Mouse (Mus musculus) G1E (cell line): Measurements from ENCODE around the gene Slc44a5.

Source experiments
- CTCF ChIP-seq: IDR thresholded peaks from 2 replicates; pipeline ENCODE4 v1.5.1; 2012; ENCODE audit warnings: low read depth, low read length, inconsistent platforms, mixed read lengths
- GATA1 ChIP-seq: IDR thresholded peaks from 2 replicates; pipeline ENCODE4 v1.6.1; 2012; ENCODE audit warnings: borderline replicate concordance, low read length, inconsistent platforms, mixed read lengths
- GATA2 ChIP-seq: IDR thresholded peaks from 2 replicates; pipeline ENCODE4 v1.6.1; 2012; ENCODE audit warnings: low read depth, low read length, inconsistent platforms, borderline replicate concordance
- POLR2AphosphoS5 ChIP-seq: IDR thresholded peaks from 2 replicates; pipeline ENCODE4 v1.6.1; 2012; ENCODE audit warnings: low read depth, low read length, inconsistent platforms; ENCODE audit not compliant: insufficient replicate concordance
- TAL1 ChIP-seq: conservative IDR thresholded peaks from 2 replicates; pipeline ENCODE4 v1.6.1; 2012; ENCODE audit warnings: low read depth, low read length, inconsistent platforms, mixed read lengths

- TF ChIP-seq CTCF (no peak), GATA1 (no peak), TAL1 (no peak), GATA2 (no peak), POLR2AphosphoS5 (no peak)
Measured at GRCm38 (mm10) chr3:154215779-154216178, 242.5 kb downstream of the Slc44a5 start.
